Mouse (Mus musculus): ENCODE measurements at regions not wholly inside any gene's neighbourhood (a gene's known extent, or its start where the extent isn't known, plus 50 kb on each side); places are given as distances from the start of the nearest gene placed in this dataset.
A peak's percentile ranks its signal among the peaks of the same experiment; 100 is the strongest.

DNA sequence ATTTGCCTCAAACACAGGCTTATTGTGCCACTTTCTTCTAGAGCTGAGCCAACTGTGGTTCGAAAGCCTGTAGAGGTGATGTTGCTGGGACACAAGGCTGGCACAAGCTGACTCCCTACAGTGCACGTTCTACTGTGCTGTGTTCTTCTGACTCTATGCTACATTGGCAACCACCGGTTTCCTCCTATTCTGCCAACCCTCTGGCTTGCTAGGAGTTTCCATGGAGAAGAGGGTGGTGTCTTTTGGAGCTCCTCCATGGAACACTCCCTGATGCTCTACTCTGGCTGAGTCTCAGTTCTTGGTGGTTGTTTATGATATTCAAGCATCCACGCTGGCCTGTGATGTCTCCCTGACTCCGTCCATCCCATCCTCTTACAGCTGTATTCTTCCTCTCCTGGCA lies 124.9 kb upstream of the Nmur2 start:
- no peak for DNase-seq (ENCODE audit: low spot score)

DNA sequence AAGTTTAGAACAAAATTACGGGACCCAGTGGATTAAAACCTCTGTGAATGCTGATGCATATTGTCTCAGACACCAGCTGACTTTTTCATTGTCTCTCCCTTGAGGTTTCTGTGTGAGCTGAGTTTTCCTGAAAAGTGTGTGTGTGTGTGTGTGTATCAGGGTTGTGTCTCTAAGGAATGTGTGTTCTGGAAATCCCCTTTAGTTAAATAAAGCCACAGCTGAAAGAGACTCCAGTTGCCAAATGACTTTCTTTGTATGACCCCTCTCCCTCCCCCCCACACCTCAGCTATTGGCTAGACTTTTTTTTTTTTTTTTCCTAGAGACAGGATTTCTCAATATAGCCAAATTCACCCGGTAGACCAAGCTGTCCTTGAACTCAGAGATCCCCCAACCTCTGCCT lies 119.5 kb upstream of the Nmur2 start:
- DNase-seq (ENCODE audit: low spot score) = no peak

DNA sequence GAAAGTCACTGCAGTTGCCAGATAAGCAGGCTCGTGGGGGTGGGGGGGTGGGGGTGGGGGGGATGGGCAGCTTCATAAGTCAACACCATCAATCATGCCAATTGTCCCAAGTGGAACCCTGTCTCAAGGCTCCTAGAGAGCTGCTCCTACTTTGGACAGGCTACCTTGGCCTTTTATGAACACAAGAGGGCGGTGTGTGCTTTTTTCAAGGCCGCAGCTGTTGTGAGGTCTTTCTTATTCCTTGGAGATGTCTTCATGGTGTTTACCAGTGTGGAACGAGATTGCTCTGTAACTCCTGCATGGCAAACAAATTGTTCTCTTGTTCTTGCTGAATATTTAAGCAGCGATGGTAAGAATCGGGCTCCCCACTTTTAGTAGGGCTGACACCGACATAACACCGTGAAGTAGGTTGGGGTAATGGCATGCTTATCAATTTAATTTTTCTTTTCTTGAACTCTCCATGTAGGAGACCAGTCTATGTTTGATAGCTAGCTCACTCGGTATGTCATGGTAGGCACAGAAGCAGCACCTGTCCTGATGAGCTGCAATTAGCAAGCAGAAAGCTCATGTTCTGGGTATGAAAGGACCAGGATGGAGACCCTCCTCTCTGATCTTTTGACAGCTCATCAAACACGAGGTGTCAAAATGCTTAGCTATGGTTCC lies 118.7 kb upstream of the Nmur2 start:
- DNase-seq (ENCODE audit: low spot score) = no peak

DNA sequence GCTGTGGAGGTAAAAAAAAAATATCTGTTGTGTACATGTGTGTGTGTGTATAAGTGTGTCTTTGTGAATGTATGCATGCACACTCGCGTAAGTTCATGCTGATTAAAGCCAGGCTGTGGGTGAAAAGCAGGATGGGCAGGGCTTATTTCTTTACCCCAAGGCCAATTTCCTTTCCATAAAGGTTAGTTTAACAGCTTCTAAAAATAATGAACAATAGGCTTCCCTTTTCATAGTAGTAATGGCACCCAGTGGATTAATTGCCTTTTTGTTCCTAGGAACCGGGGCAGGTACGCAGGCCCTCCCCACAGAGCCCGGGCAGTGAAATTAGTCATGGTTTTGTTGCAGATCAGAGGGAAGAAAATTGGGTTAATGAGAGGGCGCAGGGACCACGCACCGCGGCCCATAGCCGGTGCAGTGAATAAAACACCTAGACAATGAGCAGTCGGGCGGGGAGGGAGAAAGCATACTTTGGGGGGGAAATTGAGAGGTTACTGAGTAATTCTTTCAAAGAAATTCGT lies 110.1 kb upstream of the Nmur2 start:
- DNase-seq (ENCODE audit: low spot score) = no peak

- no peak for DNase-seq (ENCODE audit: low spot score)
These were observed 108.9 kb upstream of the Nmur2 start for GRCm38 (mm10) chr11:56149752-56150151.

GRCm38 (mm10) chr11:56148956-56149355 lies 108.1 kb upstream of the Nmur2 start:
- no peak for DNase-seq (ENCODE audit: low spot score)

GRCm38 (mm10) chr11:56146708-56147107 lies 105.9 kb upstream of the Nmur2 start:
- no peak for DNase-seq (ENCODE audit: low spot score)

- DNase-seq (ENCODE audit: low spot score) = no peak
These were observed 90.6 kb upstream of the Nmur2 start for GRCm38 (mm10) chr11:56131339-56131823.

- no peak for DNase-seq (ENCODE audit: low spot score)
These were observed 75.9 kb upstream of the Nmur2 start for GRCm38 (mm10) chr11:56116553-56117232.

DNA sequence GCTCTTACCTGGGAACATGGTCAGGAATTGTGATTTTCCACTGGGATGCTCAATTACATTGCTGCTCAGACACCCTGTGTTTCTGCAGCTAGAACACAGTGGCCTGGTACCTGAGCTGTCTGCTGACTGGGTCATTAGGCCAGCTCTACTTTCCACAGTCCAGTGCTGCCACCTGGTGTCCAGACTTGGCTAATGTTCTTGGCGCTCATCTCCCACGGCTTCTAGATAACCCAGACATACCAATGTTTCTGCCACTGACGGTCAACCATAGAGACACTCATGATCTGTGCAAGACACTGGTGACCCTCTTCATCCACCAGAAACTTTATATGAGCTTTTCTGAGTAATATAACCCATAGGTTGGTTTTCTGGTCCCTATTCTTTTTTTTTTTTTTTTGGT lies 67.1 kb upstream of the Nmur2 start:
- DNase-seq (ENCODE audit: low spot score) = peak; percentile 17

DNA sequence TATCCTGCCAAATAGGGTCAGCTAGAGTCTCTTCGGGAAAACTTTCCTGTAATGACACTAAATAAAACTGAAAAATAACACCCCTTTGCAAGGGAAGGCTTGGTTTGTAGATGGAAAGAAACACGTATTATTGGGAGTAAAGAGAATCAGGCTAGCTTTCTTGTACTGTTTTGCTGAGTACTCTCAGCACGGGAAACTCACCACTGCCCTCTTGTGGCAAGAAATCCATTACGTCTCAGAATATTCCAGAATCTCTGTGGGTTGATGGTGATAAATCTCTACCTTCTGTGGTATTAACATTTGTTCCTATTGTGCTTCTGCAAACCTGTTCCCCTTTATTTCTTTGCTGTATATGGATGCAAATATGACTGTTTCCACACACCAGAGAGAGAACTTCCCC lies 64.8 kb upstream of the Nmur2 start:
- DNase-seq (ENCODE audit: low spot score) = no peak

GRCm38 (mm10) chr11:56092891-56093290 lies 52.1 kb upstream of the Nmur2 start:
- no peak for DNase-seq (ENCODE audit: low spot score)
